Mouse (Mus musculus) heart, postnatal 14 days (tissue): ENCODE data around the gene Gm8947. TPM values are rescaled to one million over a fixed set of nuclear protein-coding genes. Genes with fewer than 3 reads are reported as not detected.

Experiments used
- DNase-seq, 2 experiments: peaks; one replicate each; pipeline ENCODE4 v3.0.0; 2021 to 2022
- intact Hi-C: fragments of 180-260 bp; cut with DNase I; formaldehyde crosslinking; loops from one replicate; pipeline ENCODE4 v1.15.1; 2025
- total RNA-seq, 2 experiments: library from RNA; stranded (reverse); gene quantifications; 2 replicates each; pipeline ENCODE4 v1.2.3; 2021

The Gm8947 gene
- total RNA-seq, 2 experiments from 2014 or later, result not detected

DNA sequence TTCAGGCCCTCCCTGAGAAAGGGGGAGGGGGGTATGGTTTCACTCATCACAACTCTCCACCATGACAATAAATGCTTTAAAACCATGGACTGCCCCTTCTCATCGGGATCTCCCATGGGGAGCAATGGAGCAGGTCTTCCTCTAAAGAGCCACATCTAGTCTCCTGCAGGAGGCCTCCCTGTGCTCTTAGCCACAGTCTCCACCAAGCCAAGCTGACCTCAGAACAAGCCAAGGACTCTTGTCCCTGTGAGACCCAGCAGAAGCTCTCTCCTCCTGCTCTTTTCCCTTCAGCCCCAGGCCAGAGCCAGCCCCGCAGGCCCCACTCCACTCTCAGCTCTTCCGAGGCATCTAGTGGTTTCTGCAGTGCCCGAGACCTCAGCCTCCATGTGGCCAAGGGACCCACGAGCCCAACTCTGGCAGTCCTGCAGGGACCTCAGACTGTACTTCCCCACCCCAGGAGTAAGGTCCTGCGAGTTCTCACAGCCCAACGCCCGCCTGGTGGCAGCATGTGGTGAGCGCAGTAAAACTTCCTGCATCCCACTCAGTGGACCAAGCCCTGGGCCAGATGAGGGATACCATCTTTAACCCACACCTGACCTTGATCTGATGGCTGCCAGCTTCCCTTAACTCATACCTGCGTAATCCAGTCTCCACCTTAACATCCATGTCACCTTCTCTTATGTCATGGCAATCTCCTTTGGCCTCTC is 30.5 kb downstream of the Gm8947 start:
- no peak for DNase-seq
- intact Hi-C loops, result no loop called here

DNA sequence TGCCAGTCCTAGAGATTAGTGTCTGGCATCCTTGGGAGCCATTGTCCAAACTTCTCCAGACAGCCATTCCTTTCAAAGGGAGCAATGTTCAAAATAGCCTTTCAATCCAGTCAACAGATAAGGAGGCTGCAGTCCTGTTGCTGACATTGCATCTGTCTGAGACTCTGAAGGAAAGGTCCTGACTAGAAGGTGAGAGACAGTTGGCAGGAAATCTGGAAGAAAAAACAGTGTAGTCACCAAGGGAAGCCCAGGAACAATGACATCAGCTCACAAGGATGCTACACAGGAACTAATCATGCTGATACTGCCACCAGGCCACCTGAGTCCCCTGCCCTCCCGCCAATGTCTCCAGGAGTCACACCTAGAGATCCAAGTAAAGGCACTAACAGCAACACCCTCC is 31.2 kb downstream of the Gm8947 start:
- intact Hi-C loops, result no loop called here
- DNase-seq, result no peak

DNA sequence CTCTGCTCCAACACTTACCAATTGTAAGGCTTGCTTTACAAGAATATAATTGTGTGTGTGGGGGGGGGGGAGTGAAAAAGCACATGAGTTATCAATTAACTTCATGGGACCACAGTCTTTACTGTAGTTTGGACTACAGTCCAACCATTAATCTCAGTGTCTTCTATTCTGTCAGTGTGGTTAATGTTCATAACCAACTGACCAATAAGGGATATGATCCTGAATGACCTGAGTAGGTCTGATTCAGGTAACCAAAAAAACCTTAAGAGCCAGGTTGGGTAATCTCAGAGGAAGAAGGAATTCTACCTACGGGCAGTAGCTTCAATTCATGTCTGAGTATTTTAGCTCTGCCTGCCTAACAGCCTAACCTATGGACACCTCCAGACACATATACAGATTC is 32.4 kb downstream of the Gm8947 start:
- intact Hi-C loops, result no loop called here
- DNase-seq, result no peak

DNA sequence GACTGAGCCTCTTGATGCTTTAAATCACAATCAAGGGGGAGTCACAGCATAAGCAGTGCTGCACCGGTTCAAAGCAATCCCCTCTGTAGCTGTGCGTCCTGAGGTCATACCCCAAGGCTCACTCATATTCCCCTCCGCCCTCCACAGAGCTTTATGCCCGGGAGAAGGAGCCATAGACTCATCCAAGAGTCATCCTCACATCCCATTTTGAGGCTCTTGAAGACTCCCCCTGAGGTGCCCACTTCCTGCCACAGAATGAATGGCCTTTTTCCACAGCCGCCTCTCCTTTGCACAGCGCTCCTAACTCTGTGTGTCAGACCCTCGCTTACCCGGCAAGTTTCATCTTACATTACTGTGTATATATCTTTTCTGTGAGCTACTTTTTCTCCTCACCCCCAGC is 35.3 kb downstream of the Gm8947 start:
- DNase-seq, result no peak
- intact Hi-C loops, result no loop called here

DNA sequence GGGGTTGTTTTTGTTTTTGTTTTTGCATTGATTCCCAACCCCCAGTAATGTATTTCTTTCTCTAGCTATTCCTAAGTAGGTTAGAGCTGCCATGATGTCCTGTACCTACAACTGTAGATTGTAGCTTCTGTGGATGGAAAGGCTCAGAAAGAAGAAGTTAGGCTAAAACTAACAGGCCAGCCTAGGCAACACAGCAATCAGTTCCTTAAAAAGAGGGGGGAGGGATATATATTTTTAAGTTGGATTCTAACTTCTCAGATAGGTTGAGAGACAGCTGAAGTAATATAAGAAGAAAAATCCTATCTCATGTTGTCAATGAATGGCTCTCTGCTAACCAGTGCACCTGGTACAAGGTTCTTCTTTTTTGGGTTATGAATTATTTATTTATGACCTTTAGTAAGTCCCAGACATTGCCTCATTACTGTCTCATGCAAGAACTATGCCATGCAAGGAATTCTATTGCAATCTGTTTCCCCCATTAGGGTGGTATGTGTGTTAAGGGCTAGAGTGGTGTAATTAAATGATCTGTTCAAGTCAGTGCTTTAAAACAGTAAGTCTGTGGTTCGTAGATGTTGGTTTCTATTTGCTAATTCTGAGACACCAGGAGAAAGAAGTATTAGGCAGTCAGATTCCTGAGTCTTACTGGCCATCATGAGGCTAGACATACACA is 36.3 kb downstream of the Gm8947 start:
- intact Hi-C loops, result no loop called here
- no peak for DNase-seq

DNA sequence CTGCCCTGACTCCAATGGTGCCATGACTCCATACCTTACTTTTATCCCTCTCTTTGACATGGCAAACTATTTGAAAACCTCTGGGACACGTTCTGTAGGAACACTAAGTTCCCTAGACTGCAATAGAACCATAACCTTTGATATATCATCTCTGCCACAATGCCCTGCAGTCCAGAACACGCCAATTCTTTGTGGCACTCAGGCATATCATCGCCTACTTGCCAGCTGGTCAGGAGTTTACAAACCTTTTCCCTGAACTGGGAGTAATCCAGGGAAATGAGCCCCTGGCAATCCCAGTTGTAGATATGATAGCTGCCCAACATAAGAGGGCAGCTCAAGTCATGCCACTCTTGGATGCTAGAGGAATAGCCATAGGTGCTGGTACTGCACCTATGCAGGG is 40.2 kb downstream of the Gm8947 start:
- DNase-seq, result no peak
- intact Hi-C loops, result no loop called here

DNA sequence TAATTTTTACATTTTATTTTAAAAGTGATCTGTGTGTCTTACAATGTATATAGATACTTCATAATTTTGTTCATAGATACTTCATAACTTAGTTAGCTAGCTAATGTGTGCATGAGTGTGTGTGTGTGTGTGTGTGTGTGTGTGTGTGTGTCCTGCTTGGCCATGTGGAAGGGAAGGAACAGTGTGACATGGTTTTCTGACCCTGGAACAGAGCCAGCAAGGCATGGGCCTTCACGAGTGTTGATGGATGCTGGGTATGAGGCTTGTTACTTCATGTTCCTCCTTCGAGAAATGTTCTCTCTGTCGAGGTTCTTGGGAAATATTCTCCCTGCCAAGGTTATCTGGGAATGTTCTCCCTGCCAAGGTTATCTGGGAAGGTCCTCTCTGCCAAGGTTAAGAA is 41.6 kb downstream of the Gm8947 start:
- DNase-seq, result no peak
- intact Hi-C loops, result no loop called here

DNA sequence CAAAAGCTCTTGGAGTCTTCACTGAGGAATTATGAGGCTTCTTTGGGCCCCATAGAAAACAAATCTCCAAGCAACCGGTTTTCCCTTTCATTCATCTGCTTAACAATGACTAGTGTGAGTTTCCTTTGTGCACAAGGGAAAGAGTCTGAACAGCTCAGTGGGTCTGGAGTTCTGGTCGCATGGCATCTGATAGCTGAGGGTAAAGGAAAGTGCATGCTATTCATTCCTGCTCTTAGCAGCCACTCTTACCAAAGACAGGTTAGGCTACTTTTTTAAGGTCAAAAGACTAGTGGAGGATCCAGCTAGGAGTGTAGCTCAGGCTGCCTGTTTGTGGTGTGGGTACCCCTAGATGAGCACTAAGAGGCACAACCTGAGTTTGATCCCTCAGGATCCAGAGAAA is 43.4 kb downstream of the Gm8947 start:
- DNase-seq, result no peak

DNA sequence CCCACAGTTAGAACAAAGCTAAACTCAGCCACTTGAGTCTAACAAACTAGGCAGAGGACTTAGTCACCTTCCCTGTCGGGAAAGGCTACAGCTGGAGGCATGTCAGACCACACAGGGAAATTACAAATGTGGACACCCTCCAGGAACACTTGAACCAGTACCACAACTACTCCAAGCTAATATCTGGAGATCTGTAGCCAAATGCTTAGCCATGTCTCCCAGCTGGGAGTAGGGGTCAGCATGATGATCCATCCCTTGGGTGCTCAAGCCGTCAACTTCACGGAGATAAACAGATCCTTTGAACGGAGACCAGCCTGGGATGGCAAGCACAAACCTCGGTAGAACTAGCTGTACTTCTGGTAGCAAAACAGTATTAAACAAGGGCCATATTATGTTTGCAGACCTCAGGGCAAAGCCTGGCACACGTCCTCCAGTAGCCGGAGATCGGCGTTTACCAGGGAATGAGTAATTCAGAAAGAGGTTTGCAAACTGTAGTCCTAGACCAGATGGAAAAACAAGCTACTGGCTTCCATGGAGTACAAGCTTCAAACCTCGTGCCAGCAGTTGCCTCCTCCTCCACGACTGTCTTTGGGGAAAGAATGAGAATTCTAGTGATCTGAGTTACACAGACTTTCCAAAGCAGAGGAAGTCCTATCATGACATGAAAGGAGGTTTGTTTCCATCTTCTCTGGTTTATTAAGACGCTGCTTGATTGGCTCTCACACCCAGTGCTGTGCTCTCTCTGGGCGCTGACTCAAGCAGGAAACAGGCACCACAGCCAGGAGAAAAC is 44.2 kb downstream of the Gm8947 start:
- intact Hi-C loops, result no loop called here
- DNase-seq, result peak; percentile 40 to 46

More for the DNA sequence above, 43.4 kb downstream of the Gm8947 start:
- intact Hi-C loops, result no loop called here

DNA sequence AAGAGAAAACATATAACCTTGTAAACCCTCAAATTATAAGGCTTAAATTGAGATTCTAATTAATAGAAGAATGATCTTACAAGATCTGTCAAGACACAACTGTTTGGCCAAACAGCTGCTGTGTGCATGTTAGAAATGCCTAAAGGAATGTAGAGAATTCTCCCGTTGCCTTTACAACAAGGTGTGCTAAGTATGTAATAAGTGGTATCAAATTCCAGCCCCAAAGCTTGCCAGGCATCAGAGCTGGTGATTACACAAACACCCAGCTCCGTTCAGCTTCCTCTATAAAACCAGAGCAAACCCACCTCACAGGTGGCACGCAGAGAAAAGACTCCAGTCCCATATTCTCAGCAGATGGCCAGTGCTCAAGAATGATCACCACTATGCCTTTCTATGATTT is 45.6 kb downstream of the Gm8947 start:
- intact Hi-C loops, result no loop called here
- DNase-seq, result no peak

DNA sequence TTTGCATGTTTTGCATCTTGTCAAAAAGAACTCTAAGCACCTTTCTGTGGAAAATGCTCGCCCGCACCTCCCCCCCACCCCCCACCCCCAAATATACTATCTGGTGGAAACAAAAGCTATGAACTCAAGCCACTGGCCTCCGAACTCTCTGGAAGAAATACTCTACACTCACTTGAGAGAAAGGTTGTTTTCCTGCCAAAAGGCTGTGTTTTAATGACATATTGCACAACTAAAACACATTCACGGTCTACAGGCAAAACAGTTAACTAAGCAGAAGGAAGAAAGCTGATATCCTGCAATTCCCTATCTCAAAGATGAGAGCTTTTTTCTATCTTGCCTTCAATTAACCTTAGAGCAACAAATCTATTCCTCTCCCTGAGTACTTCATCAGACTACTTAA is 51.2 kb downstream of the Gm8947 start:
- intact Hi-C loops, result no loop called here

More for the DNA sequence above, 51.2 kb downstream of the Gm8947 start:
- no peak for DNase-seq

Other genes starting within 250 kb of the Gm8947 start
- gene Hmcn1, start 198.9 kb upstream of the Gm8947 start, total RNA-seq, result 10 to 100 TPM; 24.6 to 25.6 TPM
- under 1 TPM; 0.61 to 0.91 TPM for gene Gm47985, start 9.8 kb upstream of the Gm8947 start, total RNA-seq
- gene Gm47995, start 6.1 kb downstream of the Gm8947 start, total RNA-seq, result not detected
- gene 3110040M04Rik, start 11.7 kb downstream of the Gm8947 start, total RNA-seq, result not detected
- not detected for gene Gm47996, start 17.8 kb downstream of the Gm8947 start, total RNA-seq
- 100 to 1,000 TPM; 450 to 452 TPM for gene Ivns1abp, start 152.1 kb downstream of the Gm8947 start, total RNA-seq
- 10 to 100 TPM; 10.0 to 12.1 TPM for gene Swt1, start 236.1 kb downstream of the Gm8947 start, total RNA-seq
- gene Trmt1l, start 236.2 kb downstream of the Gm8947 start, total RNA-seq, result 10 to 100 TPM; 19.5 to 22.7 TPM